Mouse (Mus musculus) embryo, embryonic 9.5 days (tissue): ENCODE data around the gene Gm4301.
"Not testable (repeated sequence)": the region's sequence is repeated elsewhere in the genome, so short reads cannot be mapped to it uniquely, and the experiment has no call there.

Experiments
- DNase-seq: peaks from one replicate; pipeline ENCODE4 v3.0.0-alpha.2; 2017; ENCODE audit errors: extremely low spot score

Gm4301 gene

DNA sequence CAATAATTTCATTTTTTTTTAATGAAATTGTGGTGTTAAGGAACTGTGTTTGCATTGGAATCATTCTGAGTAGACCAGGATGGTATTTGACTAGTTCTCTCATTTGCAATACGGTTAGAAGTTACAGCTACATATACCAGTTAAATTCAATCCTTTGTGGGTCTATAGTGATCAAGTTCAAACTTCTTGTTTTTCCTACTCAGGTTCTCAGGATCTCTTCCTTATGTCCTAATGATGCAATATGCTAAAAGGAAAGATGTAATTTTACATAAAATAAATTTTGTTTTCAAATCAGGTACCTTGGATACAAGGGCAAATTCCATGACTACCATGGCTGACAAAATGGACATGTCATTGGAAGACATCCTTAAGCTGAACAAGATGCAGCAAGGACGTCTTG is at the start of gene Gm4301:
Gene Gm4301 (plus strand): TSS at position 301 of the 400 bp plus-strand sequence.
- DNase-seq = not testable (repeated sequence)

DNA sequence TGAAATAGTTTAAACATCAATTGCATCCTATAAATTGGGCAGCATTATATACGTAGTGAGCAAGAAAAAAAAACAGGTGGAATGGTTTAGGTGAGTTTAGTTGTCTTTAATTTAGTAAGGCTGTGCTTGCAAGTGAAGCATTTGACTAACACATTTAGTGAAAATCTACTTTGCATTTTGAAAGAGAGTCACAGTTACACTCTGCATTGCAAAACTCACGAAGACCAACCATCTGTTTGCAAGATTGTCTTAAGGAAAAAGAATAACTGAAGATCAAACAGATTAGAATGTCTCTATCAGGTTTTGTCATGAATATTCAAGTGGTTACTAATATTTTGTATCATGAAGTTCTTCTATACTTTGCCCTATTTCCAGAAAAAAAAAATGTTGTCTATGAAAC is 39.4 kb upstream of the Gm4301 start:
- DNase-seq = no peak

DNA sequence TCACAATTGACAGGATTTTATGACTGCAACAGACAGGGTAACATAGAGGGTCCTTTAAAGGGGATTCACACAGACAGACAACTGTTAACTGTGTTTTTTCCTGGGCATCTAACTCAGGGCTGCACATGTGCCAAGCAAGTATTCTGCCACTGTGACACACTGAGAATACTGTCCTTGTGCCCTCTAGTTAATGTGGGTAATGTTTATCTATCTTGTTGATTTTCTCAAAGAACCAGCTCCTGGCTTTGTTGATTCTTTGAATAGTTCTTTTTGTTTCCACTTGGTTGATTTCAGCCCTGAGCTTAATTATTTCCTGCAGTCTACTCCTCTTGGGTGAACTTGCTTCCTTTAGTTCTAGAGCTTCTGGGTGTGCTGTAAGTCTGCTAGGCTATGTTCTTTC is 35.4 kb upstream of the Gm4301 start:
- not testable (repeated sequence) for DNase-seq

DNA sequence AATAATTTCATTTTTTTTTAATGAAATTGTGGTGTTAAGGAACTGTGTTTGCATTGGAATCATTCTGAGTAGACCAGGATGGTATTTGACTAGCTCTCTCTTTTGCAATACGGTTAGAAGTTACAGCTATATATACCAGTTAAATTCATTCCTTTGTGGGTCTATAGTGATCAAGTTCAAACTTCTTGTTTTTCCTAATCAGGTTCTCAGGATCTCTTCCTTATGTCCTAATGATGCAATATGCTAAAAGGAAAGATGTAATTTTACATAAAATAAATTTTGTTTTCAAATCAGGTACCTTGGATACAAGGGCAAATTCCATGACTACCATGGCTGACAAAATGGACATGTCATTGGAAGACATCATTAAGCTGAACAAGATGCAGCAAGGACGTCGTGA is 5.1 kb downstream of the Gm4301 start, which contains the start of gene Gm4302:
Gene Gm4302 (plus strand): TSS at position 301 of the 400 bp plus-strand sequence.
- not testable (repeated sequence) for DNase-seq

DNA sequence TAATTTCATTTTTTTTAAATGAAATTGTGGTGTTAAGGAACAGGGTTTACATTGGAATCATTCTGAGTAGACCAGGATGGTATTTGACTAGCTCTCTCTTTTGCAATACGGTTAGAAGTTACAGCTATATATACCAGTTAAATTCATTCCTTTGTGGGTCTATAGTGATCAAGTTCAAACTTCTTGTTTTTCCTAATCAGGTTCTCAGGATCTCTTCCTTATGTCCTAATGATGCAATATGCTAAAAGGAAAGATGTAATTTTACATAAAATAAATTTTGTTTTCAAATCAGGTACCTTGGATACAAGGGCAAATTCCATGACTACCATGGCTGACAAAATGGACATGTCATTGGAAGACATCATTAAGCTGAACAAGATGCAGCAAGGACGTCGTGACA is 10.2 kb downstream of the Gm4301 start, which contains the start of gene Gm4303:
Gene Gm4303 (plus strand): TSS at position 301 of the 400 bp plus-strand sequence.
- DNase-seq = not testable (repeated sequence)

DNA sequence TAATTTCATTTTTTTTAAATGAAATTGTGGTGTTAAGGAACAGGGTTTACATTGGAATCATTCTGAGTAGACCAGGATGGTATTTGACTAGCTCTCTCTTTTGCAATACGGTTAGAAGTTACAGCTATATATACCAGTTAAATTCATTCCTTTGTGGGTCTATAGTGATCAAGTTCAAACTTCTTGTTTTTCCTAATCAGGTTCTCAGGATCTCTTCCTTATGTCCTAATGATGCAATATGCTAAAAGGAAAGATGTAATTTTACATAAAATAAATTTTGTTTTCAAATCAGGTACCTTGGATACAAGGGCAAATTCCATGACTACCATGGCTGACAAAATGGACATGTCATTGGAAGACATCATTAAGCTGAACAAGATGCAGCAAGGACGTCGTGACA is 15.3 kb downstream of the Gm4301 start, which contains the start of gene Gm4305:
Gene Gm4305 (plus strand): TSS at position 301 of the 400 bp plus-strand sequence.
- not testable (repeated sequence) for DNase-seq

DNA sequence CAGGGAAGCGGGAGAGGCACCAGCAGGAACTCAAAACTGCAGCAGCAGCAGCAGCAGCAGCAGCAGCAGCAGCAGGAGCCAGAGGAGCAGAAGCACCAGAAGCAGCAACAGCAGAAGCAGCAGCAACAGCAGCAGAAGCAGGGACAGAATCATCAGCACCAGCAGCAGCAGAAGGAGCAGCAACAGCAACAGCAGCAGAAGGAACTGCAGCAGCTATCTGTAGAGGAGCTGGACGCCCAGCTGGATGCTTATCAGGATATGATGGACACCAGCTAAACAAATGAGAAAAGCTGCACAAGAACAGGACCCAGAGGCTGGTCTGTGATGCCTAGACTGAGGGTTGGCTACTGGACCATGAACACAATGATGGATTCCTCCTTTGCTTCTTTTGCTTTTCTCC is 21.4 kb downstream of the Gm4301 start:
- not testable (repeated sequence) for DNase-seq

DNA sequence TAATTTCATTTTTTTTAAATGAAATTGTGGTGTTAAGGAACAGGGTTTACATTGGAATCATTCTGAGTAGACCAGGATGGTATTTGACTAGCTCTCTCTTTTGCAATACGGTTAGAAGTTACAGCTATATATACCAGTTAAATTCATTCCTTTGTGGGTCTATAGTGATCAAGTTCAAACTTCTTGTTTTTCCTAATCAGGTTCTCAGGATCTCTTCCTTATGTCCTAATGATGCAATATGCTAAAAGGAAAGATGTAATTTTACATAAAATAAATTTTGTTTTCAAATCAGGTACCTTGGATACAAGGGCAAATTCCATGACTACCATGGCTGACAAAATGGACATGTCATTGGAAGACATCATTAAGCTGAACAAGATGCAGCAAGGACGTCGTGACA is 25.6 kb downstream of the Gm4301 start, which contains the start of gene Gm4307:
Gene Gm4307 (plus strand): TSS at position 301 of the 400 bp plus-strand sequence.
- not testable (repeated sequence) for DNase-seq

DNA sequence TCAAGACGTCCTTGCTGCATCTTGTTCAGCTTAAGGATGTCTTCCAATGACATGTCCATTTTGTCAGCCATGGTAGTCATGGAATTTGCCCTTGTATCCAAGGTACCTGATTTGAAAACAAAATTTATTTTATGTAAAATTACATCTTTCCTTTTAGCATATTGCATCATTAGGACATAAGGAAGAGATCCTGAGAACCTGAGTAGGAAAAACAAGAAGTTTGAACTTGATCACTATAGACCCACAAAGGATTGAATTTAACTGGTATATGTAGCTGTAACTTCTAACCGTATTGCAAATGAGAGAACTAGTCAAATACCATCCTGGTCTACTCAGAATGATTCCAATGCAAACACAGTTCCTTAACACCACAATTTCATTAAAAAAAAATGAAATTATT is 47.0 kb downstream of the Gm4301 start, which contains the start of gene Gm4312:
Gene Gm4312 (minus strand): TSS at position 101 of the 400 bp plus-strand sequence.
- not testable (repeated sequence) for DNase-seq
